Comparison of ENCODE assay signal across 16 mouse cellular contexts in the genomic region with DNA sequence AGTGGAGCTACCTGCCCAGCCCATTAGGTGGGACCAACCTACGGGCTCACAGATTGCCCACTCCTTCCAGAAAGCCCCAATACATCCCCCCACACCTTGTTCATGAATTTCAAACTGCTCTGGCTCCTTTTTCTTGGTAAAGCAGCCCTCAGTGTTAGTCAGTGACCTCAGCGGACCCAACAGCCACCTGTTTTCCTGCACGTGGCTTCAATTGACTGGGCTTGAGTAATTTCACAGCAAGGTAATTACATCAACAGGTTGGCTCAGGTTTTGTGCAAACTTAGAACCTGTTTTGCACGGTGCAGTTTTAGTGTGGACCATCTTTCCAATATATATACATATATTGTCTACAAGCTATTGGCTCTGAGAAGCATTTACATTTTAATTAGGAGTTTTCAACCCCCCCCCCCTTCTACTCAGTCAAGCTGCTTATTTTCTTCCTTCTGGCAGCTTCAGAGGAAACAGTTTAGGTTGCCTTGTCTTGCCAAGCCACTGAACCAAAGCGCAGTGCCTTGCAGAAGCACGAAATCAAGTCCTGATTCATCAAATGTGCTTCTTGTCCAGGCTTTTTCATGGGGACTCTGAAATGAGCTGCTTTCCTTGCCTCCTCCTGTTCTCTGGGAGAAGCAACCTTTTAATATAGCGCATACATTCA. TPM values are rescaled to one million over a fixed set of nuclear protein-coding genes. Genes with fewer than 3 reads are reported as not detected.
DNase-seq lines count a peak whose midpoint lies in the region; ATAC-seq lines count a peak whose summit lies in the region.
"Had no signal": no experiment of that assay in that cellular context is flagged by ENCODE, and none has a peak within 500 bp of the region (broad histone marks: within the 10 kb centered on the region; RNA-seq: fewer than 3 reads in every experiment).

No protein-coding gene starts in this region.

- no peak overlapping the region for H3K4me2 ChIP-seq in forebrain, embryonic 15.5 days (replicated peaks)
- no peak overlapping the region for H3K4me2 ChIP-seq in forebrain, embryonic 11.5 days (ENCODE audit: low read depth, low read length, severe bottlenecking)
- H3K4me2 ChIP-seq: heart, embryonic 11.5 days; intestine, embryonic 15.5 days; limb, embryonic 12.5 days; lung, embryonic 14.5 days had no signal

- H3K27me3 ChIP-seq in forebrain, embryonic 15.5 days: no peaks in the 10 kb centered on the region
- no peaks in the 10 kb centered on the region for H3K27me3 ChIP-seq in forebrain, embryonic 11.5 days (ENCODE audit: control insufficient read depth, insufficient read depth, low read length)
- H3K27me3 ChIP-seq: intestine, embryonic 15.5 days; limb, embryonic 12.5 days had no signal

- no peak overlapping the region for H3K4me3 ChIP-seq in forebrain, embryonic 15.5 days
- H3K4me3 ChIP-seq in forebrain, embryonic 11.5 days (ENCODE audit: low read depth, low read length): no peak overlapping the region
- H3K4me3 ChIP-seq: intestine, embryonic 15.5 days; limb, embryonic 12.5 days had no signal

- no peak for DNase-seq in forebrain, embryonic 11.5 days (ENCODE audit: low spot score)
- DNase-seq in brain, adult 2 months (ENCODE audit: low read depth, low spot score): peak; percentile 64
- peak; percentile 85 for DNase-seq in kidney, adult 11 months
- DNase-seq in kidney, postnatal 14 days: peak; percentile 75
- DNase-seq in adrenal gland, postnatal 10 days: no peak
- DNase-seq in retina, postnatal 1 day: no peak
- DNase-seq: cerebellum, adult 9-10 months; gastrocnemius, postnatal 25 days; heart, postnatal 4 days; lung, embryonic 14.5 days; thymus, adult 2 months had no signal

- no peaks in the 10 kb centered on the region; the same call in none of the 2 replicates for H3K4me1 ChIP-seq in forebrain, embryonic 15.5 days
- peaks cover 2% of the 10 kb centered on the region; the same call in 1 of the 2 replicates for H3K4me1 ChIP-seq in forebrain, embryonic 11.5 days (replicated peaks; ENCODE audit: control insufficient read depth, insufficient read depth, low read length)

- no peaks in the 10 kb centered on the region for H3K9me3 ChIP-seq in forebrain, embryonic 15.5 days
- no peaks in the 10 kb centered on the region for H3K9me3 ChIP-seq in forebrain, embryonic 11.5 days (ENCODE audit: control insufficient read depth, low read length)
- H3K9me3 ChIP-seq: intestine, embryonic 15.5 days; limb, embryonic 12.5 days had no signal

- peak; percentile 51; the same call in 1 of the 2 replicates for ATAC-seq in forebrain, embryonic 15.5 days (replicated peaks)
- no peak for ATAC-seq in forebrain, embryonic 11.5 days (replicated peaks; ENCODE audit: low FRiP score)
- ATAC-seq: activated CD4-positive, CD25-positive, alpha-beta regulatory T cell, adult 4 months; intestine, embryonic 15.5 days had no signal

- no peaks in the 10 kb centered on the region for H3K36me3 ChIP-seq in forebrain, embryonic 15.5 days
- H3K36me3 ChIP-seq in forebrain, embryonic 11.5 days (ENCODE audit: control insufficient read depth, insufficient read depth, low read length): no peaks in the 10 kb centered on the region
- H3K36me3 ChIP-seq: intestine, embryonic 15.5 days; limb, embryonic 12.5 days had no signal

- WGBS in forebrain, embryonic 15.5 days: 75% methylated on average over 7 of the region's 7 CpGs
- WGBS in forebrain, embryonic 11.5 days: 84% methylated on average over 7 of the region's 7 CpGs

- peak overlapping the region; percentile 58; the same call in 1 of the 2 replicates for H3K27ac ChIP-seq in forebrain, embryonic 15.5 days (replicated peaks)
- H3K27ac ChIP-seq in forebrain, embryonic 11.5 days (ENCODE audit: low read depth, low read length): no peak overlapping the region
- H3K27ac ChIP-seq: intestine, embryonic 15.5 days; limb, embryonic 12.5 days had no signal

- H3K9ac ChIP-seq in forebrain, embryonic 15.5 days (replicated peaks): no peak overlapping the region
- no peak overlapping the region for H3K9ac ChIP-seq in forebrain, embryonic 11.5 days (ENCODE audit: low read length)
- H3K9ac ChIP-seq: intestine, embryonic 15.5 days; limb, embryonic 12.5 days; lung, embryonic 14.5 days had no signal

RNA-seq across cellular contexts. Expression of gene Nabp1, which starts 35.0 kb away (rescaled TPM):
- polyA plus RNA-seq in forebrain, embryonic 15.5 days (2015; fragmentation: Nextera tagmentation; extraction: Ambion mirVana): 9.3 and 9.7 TPM in 2 replicates
- polyA plus RNA-seq in forebrain, embryonic 11.5 days (2014; fragmentation: Nextera tagmentation; extraction: Ambion mirVana): 5.5 and 8.2 TPM in 2 replicates
- 10 to 100 TPM; 27.4 to 27.9 TPM for total RNA-seq in adrenal gland, postnatal 10 days (2021)

Comparison
In these comparisons a context has a peak if more than half of its experiments do, and no peak if none do; other contexts are left out.
1. DNase-seq: peak in brain, adult 2 months (single experiment), kidney, adult 11 months (single experiment) and kidney, postnatal 14 days (single experiment); none in forebrain, embryonic 11.5 days (single experiment), adrenal gland, postnatal 10 days (single experiment) and retina, postnatal 1 day (single experiment).